In genomic region chr6:84139932-84140331, GRCm38 (mm10) we compare ENCODE assay signal across 8 mouse cellular contexts.
DNase-seq lines count a peak whose midpoint lies in the region; ATAC-seq lines count a peak whose summit lies in the region.
"Had no signal": no experiment of that assay in that cellular context is flagged by ENCODE, and none has a peak within 500 bp of the region (broad histone marks: within the 10 kb centered on the region; RNA-seq: fewer than 3 reads in every experiment).

No protein-coding gene starts in this region.

- H3K9me3 ChIP-seq in forebrain, embryonic 12.5 days = no peaks in the 10 kb centered on the region
- H3K9me3 ChIP-seq: midbrain, embryonic 12.5 days had no signal

- H3K4me2 ChIP-seq in forebrain, embryonic 12.5 days = no peak overlapping the region
- H3K4me2 ChIP-seq: midbrain, embryonic 12.5 days had no signal

- WGBS in forebrain, embryonic 12.5 days = 88% methylated on average over 14 of the region's 14 CpGs

- H3K36me3 ChIP-seq in forebrain, embryonic 12.5 days (replicated peaks) = no peaks in the 10 kb centered on the region
- H3K36me3 ChIP-seq: midbrain, embryonic 12.5 days had no signal

- peaks cover 9% of the 10 kb centered on the region for H3K4me1 ChIP-seq in forebrain, embryonic 12.5 days

- ATAC-seq in forebrain, embryonic 12.5 days (ENCODE audit: low FRiP score) = no peak

- DNase-seq in 3134 (ENCODE audit: extremely low read depth, insufficient read length, low spot score) = peak; percentile 71
- DNase-seq in MN1 (ENCODE audit: low spot score) = peak; percentile 42
- DNase-seq in cerebellum, postnatal 25 days = peak; percentile 85 to 92
- peak; percentile 44 for DNase-seq in heart, postnatal 25 days (ENCODE audit: low spot score)
- DNase-seq in retina, embryonic 14.5 days (ENCODE audit: low spot score) = no peak
- DNase-seq in T-cell, adult 2 months (ENCODE audit: low spot score) = no peak

- H3K4me3 ChIP-seq in forebrain, embryonic 12.5 days (replicated peaks) = no peak overlapping the region
- H3K4me3 ChIP-seq: midbrain, embryonic 12.5 days had no signal

- H3K9ac ChIP-seq in forebrain, embryonic 12.5 days = no peak overlapping the region
- H3K9ac ChIP-seq: midbrain, embryonic 12.5 days had no signal

- intact Hi-C loops in heart, postnatal 25 days (cut with DNase I) = loop anchor here (10.0 kb wide), 1 partner anchor 175 kb away; no protein-coding TSS in a partner anchor

- no peak overlapping the region for H3K27ac ChIP-seq in forebrain, embryonic 12.5 days
- H3K27ac ChIP-seq: midbrain, embryonic 12.5 days had no signal

- H3K27me3 ChIP-seq in forebrain, embryonic 12.5 days = no peaks in the 10 kb centered on the region

Comparison
In these comparisons a context has a peak if more than half of its experiments do, and no peak if none do; other contexts are left out.
1. DNase-seq: peak in 3134 (single experiment), MN1 (single experiment), cerebellum, postnatal 25 days (2 of 2) and heart, postnatal 25 days (single experiment); none in retina, embryonic 14.5 days (single experiment) and T-cell, adult 2 months (single experiment).